Mouse (Mus musculus) gastrocnemius, postnatal 25 days (tissue): ENCODE measurements around the gene Dgkh. TPM values are rescaled to one million over a fixed set of nuclear protein-coding genes. Genes with fewer than 3 reads are reported as not detected.
"Not testable (repeated sequence)": the region's sequence is repeated elsewhere in the genome, so short reads cannot be mapped to it uniquely, and the experiment has no call there.

Experiments used
- DNase-seq: peaks from one replicate; pipeline ENCODE4 v3.0.0; 2022
- total RNA-seq, 2 experiments: library from RNA; stranded (reverse); gene quantifications; 1 replicate in 1 of 2; 2 replicates in 1 of 2; pipeline ENCODE4 v1.2.3; 2021

The Dgkh gene
- total RNA-seq, 2 experiments from 2014 or later: 2.8 to 3.1 TPM

- DNase-seq: no peak
These were observed 104.9 kb downstream of the Dgkh start for GRCm38 (mm10) chr14:78627516-78628275.

DNA sequence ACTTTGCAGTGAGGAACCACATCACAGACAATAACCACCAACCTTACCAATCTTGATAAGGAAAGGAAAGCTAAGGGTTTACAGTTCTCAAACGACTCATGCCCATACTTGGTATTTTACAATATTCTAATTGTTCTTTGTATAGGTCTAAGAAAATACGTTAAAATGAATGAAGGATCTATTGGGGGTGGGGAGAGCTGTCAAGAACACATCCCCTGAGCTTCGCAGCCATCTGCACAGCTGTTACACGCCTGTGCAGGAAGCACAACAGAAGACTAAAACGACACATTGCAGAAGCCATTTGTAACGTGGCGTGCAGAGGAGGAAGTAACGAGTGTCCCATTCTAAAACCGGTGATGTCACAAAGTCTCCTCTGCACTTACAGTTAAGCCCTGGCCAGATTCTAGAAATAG lies 113.7 kb downstream of the Dgkh start:
- DNase-seq: no peak

- DNase-seq: no peak
These were observed 119.0 kb downstream of the Dgkh start for GRCm38 (mm10) chr14:78613569-78613968.

GRCm38 (mm10) chr14:78612111-78612788 lies 120.3 kb downstream of the Dgkh start:
- DNase-seq: no peak

- no peak for DNase-seq
These were observed 137.7 kb downstream of the Dgkh start for GRCm38 (mm10) chr14:78594916-78595315.

DNA sequence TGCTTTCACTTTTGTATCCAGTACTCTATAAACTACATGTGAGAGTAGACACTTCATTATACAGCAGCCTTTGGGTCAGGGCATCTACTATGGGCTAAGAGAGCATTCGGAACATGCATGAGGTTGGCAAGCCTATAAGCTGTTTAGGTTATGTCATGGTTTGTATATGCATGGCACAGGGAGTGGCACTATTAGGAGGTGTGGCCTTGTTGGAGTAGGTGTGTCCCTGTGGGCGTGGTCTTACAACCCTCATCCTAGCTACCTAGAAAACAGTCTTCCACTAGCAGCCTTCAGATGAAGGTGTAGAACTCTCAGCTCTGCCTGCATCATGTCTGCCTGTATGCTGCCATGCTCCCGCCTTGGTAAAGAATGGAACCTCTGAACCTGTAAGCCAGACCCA lies 139.6 kb downstream of the Dgkh start:
- no peak for DNase-seq

DNA sequence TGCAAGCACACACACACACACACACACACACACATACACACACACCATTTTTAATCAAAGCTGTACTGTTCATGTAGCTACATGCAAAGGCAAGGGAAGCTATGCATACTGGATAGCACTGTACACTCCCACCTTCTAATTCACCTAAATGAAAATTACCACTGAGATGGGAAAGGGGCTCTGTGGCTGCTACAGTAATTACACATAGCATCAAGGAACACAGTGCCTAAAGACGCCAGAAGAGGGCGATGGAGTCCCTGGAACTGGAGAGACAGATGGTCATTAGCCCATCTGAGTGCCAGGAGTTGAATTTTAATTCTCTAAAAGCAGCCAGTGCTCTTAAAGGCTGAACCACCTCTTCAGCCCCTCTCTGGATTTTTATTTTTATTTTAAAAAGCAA lies 142.2 kb downstream of the Dgkh start:
- no peak for DNase-seq

DNA sequence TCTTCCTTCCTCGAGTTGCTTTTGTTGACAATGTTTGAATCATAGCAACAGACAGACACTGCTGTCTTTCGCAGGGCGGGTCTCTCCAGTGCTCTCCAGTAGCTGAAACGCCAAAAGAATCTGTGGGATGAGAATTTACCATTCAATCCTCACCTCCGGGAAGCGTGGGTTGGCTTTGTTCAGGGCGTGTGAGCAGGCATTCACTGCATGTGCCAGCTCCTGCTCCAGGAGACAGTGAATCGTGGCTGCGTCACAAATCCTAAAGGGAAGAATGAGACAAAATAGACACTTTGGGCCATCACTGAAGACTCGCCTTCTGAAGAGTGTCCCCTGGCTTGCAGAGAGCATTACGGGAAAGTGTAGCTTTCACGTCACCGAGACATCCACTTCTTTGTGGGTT lies 148.4 kb downstream of the Dgkh start:
- DNase-seq: no peak

DNA sequence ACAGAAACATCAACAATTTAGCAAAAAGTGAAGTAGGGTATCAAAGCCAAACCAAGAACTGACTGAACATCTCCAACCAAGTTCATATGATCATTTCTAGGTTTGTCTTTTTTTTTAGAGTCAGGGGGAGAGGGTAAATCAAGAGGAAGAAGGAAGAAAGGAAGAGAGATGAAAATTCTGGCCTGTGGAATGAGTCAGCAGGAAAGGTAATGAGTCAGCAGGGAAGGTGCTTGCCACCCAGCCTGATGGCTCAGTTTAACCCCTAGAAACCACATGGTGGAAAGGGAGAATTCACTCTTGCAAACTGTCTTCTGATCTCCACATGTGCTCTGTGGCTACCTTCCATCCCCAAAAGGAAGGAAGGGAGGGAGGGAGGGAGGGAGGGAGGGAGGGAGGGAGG lies 149.4 kb downstream of the Dgkh start:
- no peak for DNase-seq

GRCm38 (mm10) chr14:78575899-78576298 lies 156.7 kb downstream of the Dgkh start:
- DNase-seq: no peak

- DNase-seq: no peak
These were observed 164.2 kb downstream of the Dgkh start for GRCm38 (mm10) chr14:78568410-78568809.

GRCm38 (mm10) chr14:78566431-78566830 lies 166.1 kb downstream of the Dgkh start:
- DNase-seq: no peak

- DNase-seq: no peak
These were observed 168.3 kb downstream of the Dgkh start for GRCm38 (mm10) chr14:78564292-78564691.

GRCm38 (mm10) chr14:78563211-78563610 lies 169.4 kb downstream of the Dgkh start:
- no peak for DNase-seq

DNA sequence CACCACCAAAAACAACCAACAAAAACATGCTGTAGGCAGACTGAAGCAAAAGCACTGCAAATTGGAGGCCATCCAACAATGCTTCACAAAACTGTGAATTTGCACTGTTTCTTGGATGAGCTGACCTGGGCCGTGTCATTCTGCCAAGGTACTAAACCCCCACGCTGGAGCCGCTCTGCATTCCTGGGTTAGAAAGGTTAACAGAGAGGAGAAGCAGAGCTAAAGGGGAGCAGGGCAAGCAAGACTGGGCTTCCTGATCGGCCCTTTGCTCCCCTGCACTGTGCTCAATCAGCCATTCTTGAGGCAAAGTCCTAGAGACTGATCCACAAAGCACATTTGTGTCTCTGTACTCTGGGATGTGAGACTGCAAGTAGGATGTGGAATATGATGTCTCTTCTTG lies 170.5 kb downstream of the Dgkh start:
- DNase-seq: no peak

DNA sequence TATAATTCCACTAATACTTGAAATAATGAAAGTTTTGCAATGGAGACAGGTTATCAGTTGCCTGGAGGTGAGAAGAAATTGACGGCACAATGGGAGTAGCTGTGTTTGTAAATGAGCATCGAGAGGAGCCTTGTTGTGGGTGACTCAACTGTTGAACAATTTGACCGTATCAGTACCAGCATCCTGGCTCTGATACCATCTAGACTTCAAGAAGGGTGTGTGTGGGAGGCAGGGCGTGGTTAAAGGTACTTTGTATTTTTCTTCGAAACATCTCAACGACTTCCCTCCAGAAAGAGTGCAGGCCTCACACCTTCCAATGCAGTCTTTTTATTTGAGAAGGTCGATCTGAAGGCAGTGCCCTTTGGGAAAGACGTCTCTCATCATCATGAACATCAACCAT lies 173.5 kb downstream of the Dgkh start:
- no peak for DNase-seq

- DNase-seq: not testable (repeated sequence)
These were observed 177.7 kb downstream of the Dgkh start for GRCm38 (mm10) chr14:78554830-78555229.

- no peak for DNase-seq
These were observed 178.9 kb downstream of the Dgkh start for GRCm38 (mm10) chr14:78553661-78554060.

DNA sequence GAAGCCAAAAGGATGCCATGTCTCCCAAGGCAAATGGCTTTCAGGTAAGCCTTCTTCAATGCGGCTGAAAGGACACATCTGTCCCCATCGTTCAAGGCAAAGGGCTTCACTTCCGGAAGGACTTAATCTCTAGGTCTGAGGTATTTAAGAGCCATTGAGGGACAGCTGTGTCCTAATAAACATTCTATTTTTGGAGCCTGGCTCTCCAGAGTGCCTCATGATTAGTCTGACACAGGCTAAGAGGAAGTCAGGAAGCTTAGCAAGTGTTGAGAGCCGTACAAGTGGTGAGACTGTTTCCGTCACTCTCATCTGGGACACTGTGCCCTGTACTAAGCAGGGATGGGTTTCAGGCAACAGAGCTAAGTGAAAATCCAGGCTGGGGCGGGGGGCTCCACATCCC lies 183.8 kb downstream of the Dgkh start:
- DNase-seq: peak; percentile 16

- no peak for DNase-seq
These were observed 191.3 kb downstream of the Dgkh start for GRCm38 (mm10) chr14:78541319-78541718.

- no peak for DNase-seq
These were observed 192.8 kb downstream of the Dgkh start for GRCm38 (mm10) chr14:78539821-78540220.

GRCm38 (mm10) chr14:78538572-78539320 lies 193.8 kb downstream of the Dgkh start:
- DNase-seq: peak; percentile 64

- DNase-seq: no peak
These were observed 195.0 kb downstream of the Dgkh start for GRCm38 (mm10) chr14:78537551-78537950.
